Comparison of ENCODE assay signal across 18 mouse cellular contexts in genomic region chr3:55288726-55289125, GRCm38 (mm10). TPM values are rescaled to one million over a fixed set of nuclear protein-coding genes. Genes with fewer than 3 reads are reported as not detected.
A peak's percentile ranks its signal among the peaks of the same experiment; 100 is the strongest.
DNase-seq lines count a peak whose midpoint lies in the region; ATAC-seq lines count a peak whose summit lies in the region.
"Had no signal": no experiment of that assay in that cellular context is flagged by ENCODE, and none has a peak within 500 bp of the region (broad histone marks: within the 10 kb centered on the region; RNA-seq: fewer than 3 reads in every experiment).

No protein-coding gene starts in this region.

- no peak overlapping the region for H3K27ac ChIP-seq in heart, embryonic 11.5 days (ENCODE audit: low read depth, low read length)
- no peak overlapping the region for H3K27ac ChIP-seq in midbrain, embryonic 11.5 days (ENCODE audit: low read depth, low read length)
- H3K27ac ChIP-seq: embryonic facial prominence, embryonic 15.5 days; forebrain, embryonic 10.5 days; gastrocnemius, adult 2 months; heart, embryonic 15.5 days; hindbrain, embryonic 13.5 days; hindbrain, postnatal 0 days had no signal

- no peaks in the 10 kb centered on the region for H3K4me1 ChIP-seq in heart, embryonic 11.5 days (ENCODE audit: control insufficient read depth, insufficient read depth, low read length)
- H3K4me1 ChIP-seq in midbrain, embryonic 11.5 days (ENCODE audit: control insufficient read depth, insufficient read depth, low read length), result peaks cover 6% of the 10 kb centered on the region; the same call in 1 of the 2 replicates
- H3K4me1 ChIP-seq: embryonic facial prominence, embryonic 15.5 days had no signal

- no peaks in the 10 kb centered on the region for H3K36me3 ChIP-seq in heart, embryonic 11.5 days (ENCODE audit: control insufficient read depth, insufficient read depth, low read length)
- H3K36me3 ChIP-seq in midbrain, embryonic 11.5 days (ENCODE audit: control insufficient read depth, insufficient read depth, low read length), result no peaks in the 10 kb centered on the region
- H3K36me3 ChIP-seq: embryonic facial prominence, embryonic 15.5 days; forebrain, embryonic 10.5 days; heart, embryonic 15.5 days had no signal

- H3K4me3 ChIP-seq in heart, embryonic 11.5 days (ENCODE audit: low read depth, low read length), result no peak overlapping the region
- no peak overlapping the region for H3K4me3 ChIP-seq in midbrain, embryonic 11.5 days (ENCODE audit: low read depth, low read length)
- H3K4me3 ChIP-seq: embryonic facial prominence, embryonic 15.5 days; erythroblast, embryonic 14.5 days; forebrain, embryonic 10.5 days; gastrocnemius, adult 2 months; heart, embryonic 15.5 days; hindbrain, embryonic 13.5 days had no signal

- no peaks in the 10 kb centered on the region for H3K9me3 ChIP-seq in heart, embryonic 11.5 days (replicated peaks; ENCODE audit: control insufficient read depth, low read length)
- no peaks in the 10 kb centered on the region for H3K9me3 ChIP-seq in midbrain, embryonic 11.5 days (ENCODE audit: control insufficient read depth, low read length)
- H3K9me3 ChIP-seq: embryonic facial prominence, embryonic 15.5 days; forebrain, embryonic 10.5 days; heart, embryonic 15.5 days; hindbrain, embryonic 13.5 days had no signal

- H3K9ac ChIP-seq in heart, embryonic 11.5 days (ENCODE audit: low read depth, low read length), result no peak overlapping the region
- no peak overlapping the region for H3K9ac ChIP-seq in midbrain, embryonic 11.5 days (ENCODE audit: low read length)
- H3K9ac ChIP-seq: embryonic facial prominence, embryonic 15.5 days; heart, embryonic 15.5 days; hindbrain, embryonic 13.5 days had no signal

- H3K27me3 ChIP-seq in heart, embryonic 11.5 days (ENCODE audit: control insufficient read depth, insufficient read depth, low read length), result no peaks in the 10 kb centered on the region
- no peaks in the 10 kb centered on the region for H3K27me3 ChIP-seq in midbrain, embryonic 11.5 days (ENCODE audit: control insufficient read depth, insufficient read depth, low read length)
- H3K27me3 ChIP-seq: embryonic facial prominence, embryonic 15.5 days; heart, embryonic 15.5 days; hindbrain, embryonic 13.5 days had no signal

- peak; percentile 22 to 29 for DNase-seq in heart, postnatal 10 days
- peak; percentile 31 for DNase-seq in kidney, postnatal 14 days
- DNase-seq in kidney, postnatal 25 days, result no peak
- peak; percentile 51 for DNase-seq in retina, embryonic 14.5 days (ENCODE audit: low spot score)
- DNase-seq in midbrain, embryonic 11.5 days (ENCODE audit: low spot score, missing footprints), result no peak
- DNase-seq: adrenal gland, adult 8-10 months; adrenal gland, postnatal 36 days; cerebellum, adult 2 months; cerebellum, postnatal 10 days; gastrocnemius, adult 2 months had no signal

- no peak for ATAC-seq in heart, embryonic 11.5 days (replicated peaks; ENCODE audit: insufficient number of reproducible peaks, low FRiP score, low TSS enrichment)
- no peak for ATAC-seq in midbrain, embryonic 11.5 days (ENCODE audit: low FRiP score)
- ATAC-seq: forebrain, embryonic 14.5 days; hindbrain, postnatal 0 days had no signal

- H3K4me2 ChIP-seq in heart, embryonic 11.5 days, result no peak overlapping the region
- no peak overlapping the region for H3K4me2 ChIP-seq in midbrain, embryonic 11.5 days
- H3K4me2 ChIP-seq: embryonic facial prominence, embryonic 15.5 days; heart, embryonic 15.5 days; hindbrain, embryonic 13.5 days had no signal

- intact Hi-C loops in heart, postnatal 10 days (cut with DNase I), result no loop called here

- 84% methylated on average over 4 of the region's 4 CpGs for WGBS in heart, embryonic 11.5 days (ENCODE audit: insufficient replicate concordance)
- WGBS in midbrain, embryonic 11.5 days, result 40% methylated on average over 4 of the region's 4 CpGs

RNA-seq across cellular contexts. Expression of gene Dclk1, which starts 46.6 kb away (rescaled TPM):
- 10 to 100 TPM; 11.9 to 13.0 TPM for total RNA-seq in heart, postnatal 10 days (2021)
- polyA plus RNA-seq in heart, embryonic 11.5 days (2014; fragmentation: Nextera tagmentation; extraction: Ambion mirVana), result 4.7 and 5.5 TPM in 2 replicates
- 63.2 and 66.7 TPM in 2 replicates for polyA plus RNA-seq in midbrain, embryonic 11.5 days (2014; fragmentation: Nextera tagmentation; extraction: Ambion mirVana)
- polyA plus RNA-seq: erythroblast, embryonic 14.5 days had no signal

Comparison
In these comparisons a context has a peak if more than half of its experiments do, and no peak if none do; other contexts are left out.
1. DNase-seq: peak in heart, postnatal 10 days (2 of 2), kidney, postnatal 14 days (single experiment) and retina, embryonic 14.5 days (single experiment); none in kidney, postnatal 25 days (0 of 2) and midbrain, embryonic 11.5 days (single experiment).